Mouse (Mus musculus): ENCODE results near the gene Rab3ip.

- TF ChIP-seq CTCF (IDR thresholded peaks at IDR 0.05; ENCODE audit: low read depth) (no peak), EP300 (IDR thresholded peaks at IDR 0.05; ENCODE audit: low read depth) (no peak)
Measured at GRCm38 (mm10) chr10:116890587-116890986, 60.0 kb downstream of the Rab3ip start.
